In genomic region chr7:16944061-16944807, GRCm38 (mm10) we compare ENCODE assay signal across 8 mouse cellular contexts. TPM values are rescaled to one million over a fixed set of nuclear protein-coding genes. Genes with fewer than 3 reads are reported as not detected.
DNase-seq lines count a peak whose midpoint lies in the region; ATAC-seq and TF ChIP-seq lines count a peak whose summit lies in the region.

TSS of gene Pnmal2 (plus strand) at chr7:16944682.

- TF ChIP-seq POLR2A in CH12.LX (IDR thresholded peaks at IDR 0.05; ENCODE audit: low read depth, low read length), result 0 out of 2 replicates have a peak, but pooled peaks have one; percentile 25
- TF ChIP-seq POLR2A in lung, adult 2 months (IDR thresholded peaks at IDR 0.05; ENCODE audit: borderline replicate concordance, extremely low read depth, low read depth, low read length), result peak; percentile 26; the same call in 1 of the 2 replicates
- TF ChIP-seq POLR2A in olfactory bulb, adult 2 months (IDR thresholded peaks at IDR 0.05; ENCODE audit: insufficient read depth, low read depth, low read length), result peak; percentile 98

- peaks cover 14% of the 10 kb centered on the region for H3K9me3 ChIP-seq in CH12.LX (replicated peaks; ENCODE audit: low read length)
- H3K9me3 ChIP-seq in forebrain, embryonic 14.5 days (replicated peaks; ENCODE audit: control insufficient read depth, low read length), result no peaks in the 10 kb centered on the region

- peak; percentile 92 for ATAC-seq in forebrain, embryonic 14.5 days

- H3K27ac ChIP-seq in CH12.LX (ENCODE audit: insufficient read depth, low read depth), result no peak within 1 kb of the TSS
- no peak within 1 kb of the TSS for H3K27ac ChIP-seq in brown adipose tissue, adult 24 weeks (replicated peaks; ENCODE audit: low read depth, low read length)
- peak within 1 kb of the TSS; percentile 94 for H3K27ac ChIP-seq in forebrain, embryonic 14.5 days (ENCODE audit: low read depth, low read length)
- peak within 1 kb of the TSS; percentile 99 for H3K27ac ChIP-seq in olfactory bulb, adult 2 months (ENCODE audit: insufficient read depth, low read depth, low read length)

- H3K36me3 ChIP-seq in CH12.LX (replicated peaks in 1 of 2; ENCODE audit: control insufficient read depth in 1 of 2, insufficient read depth in 1 of 2, low read length in 1 of 2), result no peaks in the 10 kb centered on the region
- H3K36me3 ChIP-seq in forebrain, embryonic 14.5 days (ENCODE audit: control insufficient read depth, insufficient read depth, low read length), result no peaks in the 10 kb centered on the region

- no peaks in the 10 kb centered on the region for H3K4me1 ChIP-seq in CH12.LX (ENCODE audit: control insufficient read depth in 1 of 2, insufficient read depth in 2 of 2)
- no peaks in the 10 kb centered on the region for H3K4me1 ChIP-seq in brown adipose tissue, adult 24 weeks (ENCODE audit: control insufficient read depth, insufficient read depth, insufficient read length, low read length)
- H3K4me1 ChIP-seq in forebrain, embryonic 14.5 days (ENCODE audit: control insufficient read depth, insufficient read depth, low read length), result peaks cover 50% of the 10 kb centered on the region
- peaks cover 6% of the 10 kb centered on the region for H3K4me1 ChIP-seq in lung, adult 2 months (ENCODE audit: control insufficient read depth, insufficient read depth, low read length)
- H3K4me1 ChIP-seq in olfactory bulb, adult 2 months (ENCODE audit: control insufficient read depth, insufficient read depth, low read length), result peaks cover 53% of the 10 kb centered on the region

- 0 out of 2 replicates have a peak within 1 kb of the TSS, but pooled peaks have one; percentile 12 for H3K4me2 ChIP-seq in CH12.LX (ENCODE audit: insufficient read depth, low read depth, poor library complexity, severe bottlenecking)
- H3K4me2 ChIP-seq in forebrain, embryonic 14.5 days (ENCODE audit: low read length), result peak within 1 kb of the TSS; percentile 79

- in situ Hi-C loops in CH12.LX (cut with MboI; ENCODE audit: low pct_ligation_motif_present, low pct_unique_long_range_greater_than_20kb, low sequenced_read_pairs), result no loop called here

- peaks cover 47% of the 10 kb centered on the region for H3K27me3 ChIP-seq in CH12.LX (replicated peaks)
- H3K27me3 ChIP-seq in forebrain, embryonic 14.5 days (replicated peaks; ENCODE audit: control insufficient read depth, insufficient read depth, low read length), result peaks cover 8% of the 10 kb centered on the region

- H3K79me2 ChIP-seq in CH12.LX (replicated peaks; ENCODE audit: control insufficient read depth, extremely low read depth, insufficient read depth, poor library complexity, severe bottlenecking), result no peaks in the 10 kb centered on the region

- no peak for TF ChIP-seq EP300 in CH12.LX (IDR thresholded peaks at IDR 0.05; ENCODE audit: low read length)

- peak within 1 kb of the TSS in 1 of 3 experiments; percentile 56 for H3K4me3 ChIP-seq in CH12.LX (replicated peaks in 1 of 3; ENCODE audit: low read depth in 2 of 3, low read length in 2 of 3, poor library complexity in 1 of 3)
- peak within 1 kb of the TSS; percentile 53 for H3K4me3 ChIP-seq in brown adipose tissue, adult 24 weeks (ENCODE audit: insufficient read depth, low read depth, low read length)
- peak within 1 kb of the TSS; percentile 71 for H3K4me3 ChIP-seq in forebrain, embryonic 14.5 days (ENCODE audit: low read depth, low read length)
- peak within 1 kb of the TSS; percentile 57 for H3K4me3 ChIP-seq in lung, adult 2 months (replicated peaks; ENCODE audit: extremely low read depth, low read depth, low read length)
- peak within 1 kb of the TSS; percentile 97 for H3K4me3 ChIP-seq in olfactory bulb, adult 2 months (ENCODE audit: insufficient read depth, low read depth, low read length)

- dilution Hi-C loops in CH12.LX (cut with MboI; ENCODE audit: extremely low pct_ligation_motif_present, extremely low pct_unique_long_range_greater_than_20kb, low sequenced_read_pairs), result no loop called here

- WGBS in forebrain, embryonic 14.5 days, result 17% methylated on average over 29 of the region's 36 CpGs
- 20% methylated on average over 36 of the region's 36 CpGs for WGBS in lung, adult 2 months
- 8% methylated on average over 36 of the region's 36 CpGs for WGBS in olfactory bulb, adult 2 months

- TF ChIP-seq RAD21 in CH12.LX (IDR thresholded peaks at IDR 0.05; ENCODE audit: low read depth, low read length), result no peak

- peak within 1 kb of the TSS; percentile 37; the same call in 1 of the 2 replicates for H3K9ac ChIP-seq in CH12.LX (ENCODE audit: insufficient read depth, low read depth)
- peak within 1 kb of the TSS; percentile 96 for H3K9ac ChIP-seq in forebrain, embryonic 14.5 days (ENCODE audit: low read length)

- TF ChIP-seq CTCF in CH12.LX (conservative IDR thresholded peaks at IDR 0.05 in 1 of 2, IDR thresholded peaks at IDR 0.05 in 1 of 2; ENCODE audit: low read depth in 2 of 2, low read length in 2 of 2), result no peak
- no peak for TF ChIP-seq CTCF in lung, adult 2 months (IDR thresholded peaks at IDR 0.05; ENCODE audit: insufficient read depth, low read length)
- no peak for TF ChIP-seq CTCF in olfactory bulb, adult 2 months (IDR thresholded peaks at IDR 0.05; ENCODE audit: insufficient read depth, low read depth, low read length)

- no peak for DNase-seq in CH12.LX (ENCODE audit: extremely low read depth)
- peak; percentile 97 for DNase-seq in forebrain, embryonic 14.5 days (ENCODE audit: low spot score)
- peak; percentile 86 for DNase-seq in heart, postnatal 4 days
- peak; percentile 87 to 89 for DNase-seq in layer of hippocampus, adult 8-10 months (ENCODE audit: low spot score in 2 of 2)
- peak; percentile 36 for DNase-seq in lung, adult 2 months
- peak; percentile 94 to 95 for DNase-seq in thymus, postnatal 10 days (ENCODE audit: low spot score in 2 of 2)

TF ChIP-seq in CH12.LX, 34 proteins besides CTCF, POLR2A, EP300 and RAD21:
- TF ChIP-seq NRF1 (IDR thresholded peaks at IDR 0.05; ENCODE audit: low read depth, low read length) (peak; percentile 80), ETS1 (conservative IDR thresholded peaks at IDR 0.05; ENCODE audit: low read depth, low read length) (no peak)

RNA-seq across cellular contexts. Expression of gene Pnmal2, which starts in this region (rescaled TPM):
- 0.21 and 0.38 TPM in 2 replicates for total RNA-seq in CH12.LX (2012; rRNA removed)
- total RNA-seq in CH12.LX (2014; rRNA removed), result not detected in 2 replicates
- polyA plus RNA-seq in CH12.LX (2012; ENCODE audit: insufficient read length, low read depth), result 0.09 TPM in 1 of 2 replicates, not detected in the other
- polyA plus RNA-seq in brown adipose tissue, adult 24 weeks (2012; ENCODE audit: insufficient read depth, insufficient read length, missing spikeins), result not detected in 2 replicates
- polyA plus RNA-seq in forebrain, embryonic 14.5 days (2014; fragmentation: Nextera tagmentation; extraction: Ambion mirVana), result 48.1 and 63.2 TPM in 2 replicates
- total RNA-seq in heart, postnatal 4 days (2021), result 1 to 10 TPM; 6.3 to 7.3 TPM
- total RNA-seq in layer of hippocampus, adult 8-10 months (2022), result 100 to 1,000 TPM; 311 to 360 (median 338) TPM
- polyA plus RNA-seq in lung, adult 2 months (2012; rRNA removed), result 2.0 and 3.2 TPM in 2 replicates
- not detected in 2 replicates for polyA plus RNA-seq in olfactory bulb, adult 2 months (2012; ENCODE audit: insufficient read depth, insufficient read length, low replicate concordance, missing spikeins)

Comparison
In these comparisons a context has a peak if more than half of its experiments do, and no peak if none do; other contexts are left out.
1. RNA of gene Pnmal2 (total RNA-seq): 311 to 360 TPM in layer of hippocampus, adult 8-10 months; 6.3 to 7.3 TPM in heart, postnatal 4 days and 0.21 to 0.38 TPM in CH12.LX; every median in the first group is over 10 times any median in the second.
2. H3K27ac ChIP-seq: peak in forebrain, embryonic 14.5 days (single experiment) and olfactory bulb, adult 2 months (single experiment); none in CH12.LX (single experiment) and brown adipose tissue, adult 24 weeks (single experiment).
3. POLR2A ChIP-seq: peak in every context shown above with its lines; median percentile 98 in olfactory bulb, adult 2 months; 26 in lung, adult 2 months; 25 in CH12.LX.